Mouse (Mus musculus) stomach, postnatal 0 days (tissue): Measurements from ENCODE around the gene Klc3. TPM values are rescaled to one million over a fixed set of nuclear protein-coding genes. Genes with fewer than 3 reads are reported as not detected.

Source experiments
- ATAC-seq: fragments of 200-750 bp; cut with Nextera tagmentation; 2 replicates; pipeline ENCODE4 v1.8.0; 2017; ENCODE audit not compliant: low FRiP score, low TSS enrichment
- DNase-seq: peaks from one replicate; pipeline ENCODE4 v3.0.0-alpha.2; 2016; ENCODE audit warnings: low spot score
- H3K27ac ChIP-seq: fragments of 300-500 bp; sonication (generic); replicated peaks from 2 replicates; pipeline ENCODE4 v1.5.1; 2014; ENCODE audit warnings: mild to moderate bottlenecking, control low read depth
- H3K27me3 ChIP-seq: fragments of 300-500 bp; sonication (generic); 2 replicates; pipeline ENCODE4 v1.6.1; 2014; ENCODE audit warnings: low read length; ENCODE audit not compliant: control insufficient read depth, insufficient read depth
- H3K36me3 ChIP-seq: fragments of 300-500 bp; sonication (generic); 2 replicates; pipeline ENCODE4 v1.6.1; 2014; ENCODE audit warnings: low read length, mixed read lengths; ENCODE audit not compliant: control insufficient read depth, insufficient read depth
- H3K4me1 ChIP-seq: fragments of 300-500 bp; sonication (generic); replicated peaks from 2 replicates; pipeline ENCODE4 v1.6.1; 2014; ENCODE audit warnings: antibody characterized with exemption; ENCODE audit not compliant: control insufficient read depth, insufficient read depth
- H3K4me2 ChIP-seq: fragments of 300-500 bp; sonication (generic); replicated peaks from 2 replicates; pipeline ENCODE4 v1.6.1; 2014; ENCODE audit warnings: low read depth, mild to moderate bottlenecking, control low read depth, moderate library complexity
- H3K4me3 ChIP-seq: fragments of 300-500 bp; sonication (generic); 2 replicates; pipeline ENCODE4 v1.5.1; 2014; ENCODE audit warnings: low read depth, low read length, control low read depth
- H3K9ac ChIP-seq: fragments of 300-500 bp; sonication (generic); 2 replicates; pipeline ENCODE4 v1.6.1; 2014; ENCODE audit warnings: mild to moderate bottlenecking, low read length, control low read depth, mixed read lengths
- H3K9me3 ChIP-seq: fragments of 300-500 bp; sonication (generic); 2 replicates; pipeline ENCODE4 v1.6.1; 2016; ENCODE audit warnings: low read length; ENCODE audit not compliant: control insufficient read depth
- CTCF ChIP-seq: IDR thresholded peaks from 2 replicates; pipeline ENCODE4 v1.5.1; 2016; ENCODE audit warnings: antibody characterized with exemption, low read depth, mild to moderate bottlenecking, moderate library complexity
- EP300 ChIP-seq: optimal IDR thresholded peaks from 2 replicates; pipeline ENCODE3; 2016; ENCODE audit warnings: antibody characterized with exemption
- WGBS: fragments of 180-500 bp; shearing (Covaris S2); extraction: QIAGEN DNeasy Blood & Tissue Kit; methylation state at CpG from one replicate; pipeline ENCODE4 v1.1.7; 2014; 5-methylcytosine and 5-hydroxymethylcytosine counted together
- polyA plus RNA-seq: library from polyadenylated mRNA; unstranded; fragments of >200 nt; fragmentation: Nextera tagmentation; extraction: Ambion mirVana; gene quantifications from 2 replicates; pipeline ENCODE4 v1.2.1, GENCODE M21; 2015

Klc3 gene
- polyA plus RNA-seq, 1 experiment from 2014 or later = 24.3 TPM

GRCm38 (mm10) chr7:19437048-19437447 is 33.1 kb upstream of the Klc3 start:
- H3K36me3 ChIP-seq = peaks cover 38% of the 10 kb centered on the region
- H3K27me3 ChIP-seq = no peaks in the 10 kb centered on the region
- ATAC-seq (no peak), DNase-seq (no peak)
- no peak overlapping the region for H3K4me2 ChIP-seq
- H3K4me1 ChIP-seq = no peaks in the 10 kb centered on the region
- TF ChIP-seq CTCF (no peak), EP300 (no peak)
- no peaks in the 10 kb centered on the region for H3K9me3 ChIP-seq
- H3K27ac ChIP-seq = no peak overlapping the region
- 78% methylated on average over 9 of the region's 9 CpGs for WGBS
- H3K4me3 ChIP-seq = no peak overlapping the region
- no peak overlapping the region for H3K9ac ChIP-seq

- Histone ChIP-seq H3K4me3 (no peak overlapping the region), H3K4me1 (no peaks in the 10 kb centered on the region), H3K36me3 (peaks cover 43% of the 10 kb centered on the region), H3K9me3 (no peaks in the 10 kb centered on the region), H3K27ac (no peak overlapping the region), H3K27me3 (no peaks in the 10 kb centered on the region), H3K9ac (no peak overlapping the region), H3K4me2 (no peak overlapping the region)
- ATAC-seq (no peak), DNase-seq (no peak)
- 98% methylated on average over 2 of the region's 2 CpGs for WGBS
- TF ChIP-seq EP300 (no peak), CTCF (no peak)
Measured at GRCm38 (mm10) chr7:19436276-19436675, 32.4 kb upstream of the Klc3 start.

GRCm38 (mm10) chr7:19432475-19432874 is 28.6 kb upstream of the Klc3 start:
- Histone ChIP-seq H3K4me3 (no peak overlapping the region), H3K27me3 (no peaks in the 10 kb centered on the region), H3K36me3 (peaks cover 57% of the 10 kb centered on the region), H3K4me2 (no peak overlapping the region), H3K4me1 (no peaks in the 10 kb centered on the region), H3K27ac (no peak overlapping the region), H3K9ac (no peak overlapping the region), H3K9me3 (no peaks in the 10 kb centered on the region)
- ATAC-seq (no peak), DNase-seq (no peak)
- TF ChIP-seq EP300 (no peak), CTCF (peak; percentile 43)
- WGBS = 93% methylated on average over 2 of the region's 2 CpGs

GRCm38 (mm10) chr7:19430402-19430801 is 26.5 kb upstream of the Klc3 start:
- WGBS = 85% methylated on average over 6 of the region's 6 CpGs
- H3K36me3 ChIP-seq = peaks cover 66% of the 10 kb centered on the region
- ATAC-seq (no peak), DNase-seq (no peak)
- no peak overlapping the region for H3K27ac ChIP-seq
- H3K27me3 ChIP-seq = no peaks in the 10 kb centered on the region
- no peaks in the 10 kb centered on the region for H3K4me1 ChIP-seq
- H3K9me3 ChIP-seq = no peaks in the 10 kb centered on the region
- H3K9ac ChIP-seq = no peak overlapping the region
- H3K4me3 ChIP-seq = no peak overlapping the region
- TF ChIP-seq CTCF (no peak), EP300 (no peak)
- no peak overlapping the region for H3K4me2 ChIP-seq

- H3K27me3 ChIP-seq = no peaks in the 10 kb centered on the region
- H3K36me3 ChIP-seq = peaks cover 66% of the 10 kb centered on the region
- H3K27ac ChIP-seq = no peak overlapping the region
- H3K4me1 ChIP-seq = no peaks in the 10 kb centered on the region
- TF ChIP-seq EP300 = no peak
- TF ChIP-seq CTCF = no peak
- H3K9me3 ChIP-seq = no peaks in the 10 kb centered on the region
- no peak overlapping the region for H3K9ac ChIP-seq
- DNase-seq (no peak), ATAC-seq (no peak)
- no peak overlapping the region for H3K4me3 ChIP-seq
- WGBS = 82% methylated on average over 8 of the region's 8 CpGs
- H3K4me2 ChIP-seq = no peak overlapping the region
Measured at GRCm38 (mm10) chr7:19429726-19430125, 25.8 kb upstream of the Klc3 start.

GRCm38 (mm10) chr7:19427999-19428650 is 24.2 kb upstream of the Klc3 start:
- ATAC-seq (no peak), DNase-seq (no peak)
- Histone ChIP-seq H3K9ac (no peak overlapping the region), H3K4me1 (no peaks in the 10 kb centered on the region), H3K27ac (no peak overlapping the region), H3K27me3 (no peaks in the 10 kb centered on the region), H3K9me3 (no peaks in the 10 kb centered on the region), H3K36me3 (peaks cover 51% of the 10 kb centered on the region), H3K4me3 (no peak overlapping the region), H3K4me2 (no peak overlapping the region)
- WGBS = 80% methylated on average over 15 of the region's 15 CpGs
- no peak for TF ChIP-seq EP300
- TF ChIP-seq CTCF = no peak
